Mouse (Mus musculus): ENCODE data around the gene Eogt. TPM values are rescaled to one million over a fixed set of nuclear protein-coding genes. Genes with fewer than 3 reads are reported as not detected.

Gene Eogt
- polyA plus RNA-seq, 1 experiment from 2014 or later: 18.0 TPM

DNA sequence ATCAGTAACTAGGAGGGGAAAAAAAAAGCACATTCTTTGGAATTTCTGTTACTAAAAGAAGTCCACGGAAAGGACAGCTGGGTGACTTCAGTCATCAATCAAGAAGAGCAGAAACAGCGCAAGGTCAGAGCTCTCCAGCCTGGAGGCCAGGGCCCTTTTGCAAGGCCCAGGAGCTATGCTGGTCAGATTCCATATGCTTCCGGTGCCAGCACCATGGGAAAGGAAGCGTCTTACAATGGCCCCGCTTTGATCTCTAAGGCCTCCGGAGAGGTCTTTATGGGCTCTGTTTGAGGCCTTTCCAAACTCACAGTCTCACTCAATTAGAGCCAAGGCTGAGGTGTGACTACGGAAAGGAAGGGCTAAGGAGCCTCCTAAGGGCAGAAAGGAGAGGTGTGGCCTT is 4.6 kb downstream of the Eogt start:
- H3K4me3 ChIP-seq (ENCODE audit: low read length): no peak overlapping the region
- 0 out of 2 replicates have a peak, but pooled peaks have one; percentile 22 for ATAC-seq (ENCODE audit: low FRiP score, low TSS enrichment)
- no peaks in the 10 kb centered on the region for H3K9me3 ChIP-seq (ENCODE audit: control insufficient read depth, low read length)
- H3K27me3 ChIP-seq (ENCODE audit: control insufficient read depth, insufficient read depth, low read length): no peaks in the 10 kb centered on the region
- WGBS: 8% methylated on average over 7 of the region's 7 CpGs
- H3K36me3 ChIP-seq (ENCODE audit: control insufficient read depth, insufficient read depth, low read length): peaks cover 3% of the 10 kb centered on the region; the same call in 1 of the 2 replicates
- H3K4me2 ChIP-seq (replicated peaks; ENCODE audit: low read depth, low read length): no peak overlapping the region
- H3K4me1 ChIP-seq (ENCODE audit: control insufficient read depth, insufficient read depth, low read length): peaks cover 12% of the 10 kb centered on the region; the same call in 1 of the 2 replicates
- no peak overlapping the region for H3K9ac ChIP-seq (ENCODE audit: low read depth, low read length)
- H3K27ac ChIP-seq (ENCODE audit: low read depth, low read length): peak overlapping the region; percentile 33; the same call in 1 of the 2 replicates

DNA sequence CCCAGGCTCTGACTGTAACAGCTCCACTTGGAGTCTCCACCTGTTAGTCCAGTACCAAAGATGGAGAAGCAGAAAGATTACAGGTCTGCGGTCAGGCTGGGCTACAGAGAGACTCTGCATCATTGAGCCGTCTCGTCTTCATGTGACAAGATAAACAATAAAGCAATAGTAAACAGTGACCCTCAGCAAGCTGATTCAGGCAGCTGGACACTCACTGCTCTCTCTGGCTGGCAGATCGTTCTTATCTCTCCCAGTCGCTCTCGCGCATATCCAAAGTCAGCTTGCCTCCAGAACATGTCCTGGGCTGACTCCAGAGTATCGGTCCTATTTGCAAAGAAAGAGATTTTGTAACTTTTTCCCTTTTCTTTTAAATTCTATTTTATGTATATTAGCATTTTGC is 6.4 kb downstream of the Eogt start:
- WGBS: 78% methylated on average over 8 of the region's 8 CpGs
- H3K9ac ChIP-seq (ENCODE audit: low read depth, low read length): no peak overlapping the region
- no peak overlapping the region for H3K27ac ChIP-seq (ENCODE audit: low read depth, low read length)
- H3K9me3 ChIP-seq (ENCODE audit: control insufficient read depth, low read length): no peaks in the 10 kb centered on the region
- ATAC-seq (ENCODE audit: low FRiP score, low TSS enrichment): no peak
- no peak overlapping the region for H3K4me3 ChIP-seq (ENCODE audit: low read length)
- no peaks in the 10 kb centered on the region for H3K27me3 ChIP-seq (ENCODE audit: control insufficient read depth, insufficient read depth, low read length)
- no peak overlapping the region for H3K4me2 ChIP-seq (replicated peaks; ENCODE audit: low read depth, low read length)
- H3K4me1 ChIP-seq (ENCODE audit: control insufficient read depth, insufficient read depth, low read length): peaks cover 9% of the 10 kb centered on the region; the same call in 1 of the 2 replicates
- peaks cover 3% of the 10 kb centered on the region; the same call in 1 of the 2 replicates for H3K36me3 ChIP-seq (ENCODE audit: control insufficient read depth, insufficient read depth, low read length)

DNA sequence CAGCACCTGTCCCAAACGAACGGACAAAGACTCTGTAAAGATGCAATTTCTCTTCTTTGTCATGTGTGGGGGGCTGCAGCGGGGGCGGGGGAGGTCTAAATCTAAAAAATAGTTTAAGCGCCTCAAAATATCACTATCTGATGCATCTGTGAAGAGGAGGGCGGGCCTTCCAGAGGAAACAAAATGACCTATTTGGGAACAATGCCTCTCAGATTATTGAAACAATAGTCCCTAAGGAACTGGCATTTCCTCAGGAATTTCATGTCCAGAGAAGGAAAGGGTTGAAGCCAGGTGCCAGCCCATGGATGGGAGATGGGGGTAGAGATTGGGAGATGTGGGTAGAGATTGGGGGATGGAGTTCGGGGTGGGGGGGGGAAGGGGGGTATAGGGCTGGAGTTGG is 7.2 kb downstream of the Eogt start:
- Histone ChIP-seq H3K9ac (ENCODE audit: low read depth, low read length) (no peak overlapping the region), H3K4me2 (replicated peaks; ENCODE audit: low read depth, low read length) (no peak overlapping the region), H3K4me3 (ENCODE audit: low read length) (no peak overlapping the region), H3K9me3 (ENCODE audit: control insufficient read depth, low read length) (no peaks in the 10 kb centered on the region), H3K27ac (ENCODE audit: low read depth, low read length) (no peak overlapping the region), H3K36me3 (ENCODE audit: control insufficient read depth, insufficient read depth, low read length) (peaks cover 3% of the 10 kb centered on the region; the same call in 1 of the 2 replicates), H3K27me3 (ENCODE audit: control insufficient read depth, insufficient read depth, low read length) (no peaks in the 10 kb centered on the region), H3K4me1 (ENCODE audit: control insufficient read depth, insufficient read depth, low read length) (peaks cover 6% of the 10 kb centered on the region; the same call in 1 of the 2 replicates)
- 78% methylated on average over 7 of the region's 7 CpGs for WGBS
- no peak for ATAC-seq (ENCODE audit: low FRiP score, low TSS enrichment)

DNA sequence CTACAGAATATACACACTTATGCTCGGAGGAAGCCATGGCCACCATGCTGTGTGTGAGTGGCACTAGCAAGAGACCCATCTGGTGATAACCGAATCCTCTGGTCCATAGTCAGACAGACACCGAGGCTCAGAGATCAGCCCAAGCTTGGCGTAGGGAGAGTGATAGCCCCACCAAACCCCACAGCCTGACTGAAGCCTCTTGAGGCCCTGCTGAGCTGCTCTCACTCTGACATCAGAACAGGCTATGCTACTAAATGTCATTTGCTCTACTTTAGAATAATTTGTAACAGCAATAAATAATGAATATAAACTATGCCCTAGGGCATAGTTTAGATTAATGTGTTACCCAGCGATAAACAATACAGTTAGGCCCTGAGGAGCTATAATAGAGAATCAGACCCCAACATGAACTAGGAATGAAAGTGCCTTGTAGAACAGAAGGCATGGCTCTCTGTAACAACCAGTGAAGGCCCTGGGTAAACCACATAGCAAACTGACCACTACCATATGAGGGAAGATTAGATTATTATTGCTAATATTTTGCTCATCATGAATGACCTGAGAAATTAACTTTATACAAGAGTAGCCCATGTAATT is 16.2 kb downstream of the Eogt start:
- no peak overlapping the region for H3K27ac ChIP-seq (ENCODE audit: low read depth, low read length)
- 57% methylated on average over 5 of the region's 5 CpGs for WGBS
- H3K9me3 ChIP-seq (ENCODE audit: control insufficient read depth, low read length): no peaks in the 10 kb centered on the region
- ATAC-seq (ENCODE audit: low FRiP score, low TSS enrichment): no peak
- no peaks in the 10 kb centered on the region for H3K4me1 ChIP-seq (ENCODE audit: control insufficient read depth, insufficient read depth, low read length)
- H3K36me3 ChIP-seq (ENCODE audit: control insufficient read depth, insufficient read depth, low read length): peaks cover 3% of the 10 kb centered on the region; the same call in 1 of the 2 replicates
- no peak overlapping the region for H3K4me3 ChIP-seq (ENCODE audit: low read length)
- H3K4me2 ChIP-seq (replicated peaks; ENCODE audit: low read depth, low read length): no peak overlapping the region
- no peak overlapping the region for H3K9ac ChIP-seq (ENCODE audit: low read depth, low read length)
- no peaks in the 10 kb centered on the region for H3K27me3 ChIP-seq (ENCODE audit: control insufficient read depth, insufficient read depth, low read length)

DNA sequence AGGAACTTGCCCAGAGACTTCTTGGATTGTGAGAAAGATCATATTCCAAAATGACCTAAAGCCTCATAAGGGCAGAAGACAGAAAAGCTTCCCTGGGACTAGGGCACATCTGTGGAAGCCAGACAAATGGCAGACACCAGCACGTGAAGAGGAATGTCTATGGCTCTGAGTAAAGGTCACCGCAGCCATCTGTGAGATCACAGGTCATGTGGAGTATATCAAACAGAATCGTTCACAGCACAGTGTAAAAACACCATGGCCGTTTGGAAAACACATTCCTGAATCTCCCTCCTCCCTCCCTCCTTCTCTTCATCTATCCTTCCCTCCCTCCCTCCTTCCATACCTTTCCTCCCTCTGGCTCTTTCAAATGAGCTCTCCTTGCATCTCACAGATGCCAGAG is 17.2 kb downstream of the Eogt start:
- Histone ChIP-seq H3K4me3 (ENCODE audit: low read length) (no peak overlapping the region), H3K4me1 (ENCODE audit: control insufficient read depth, insufficient read depth, low read length) (no peaks in the 10 kb centered on the region), H3K9me3 (ENCODE audit: control insufficient read depth, low read length) (no peaks in the 10 kb centered on the region), H3K4me2 (replicated peaks; ENCODE audit: low read depth, low read length) (no peak overlapping the region), H3K9ac (ENCODE audit: low read depth, low read length) (no peak overlapping the region), H3K36me3 (ENCODE audit: control insufficient read depth, insufficient read depth, low read length) (peaks cover 3% of the 10 kb centered on the region; the same call in 1 of the 2 replicates), H3K27me3 (ENCODE audit: control insufficient read depth, insufficient read depth, low read length) (no peaks in the 10 kb centered on the region), H3K27ac (ENCODE audit: low read depth, low read length) (no peak overlapping the region)
- no peak for ATAC-seq (ENCODE audit: low FRiP score, low TSS enrichment)
- 19% methylated on average over 4 of the region's 4 CpGs for WGBS

DNA sequence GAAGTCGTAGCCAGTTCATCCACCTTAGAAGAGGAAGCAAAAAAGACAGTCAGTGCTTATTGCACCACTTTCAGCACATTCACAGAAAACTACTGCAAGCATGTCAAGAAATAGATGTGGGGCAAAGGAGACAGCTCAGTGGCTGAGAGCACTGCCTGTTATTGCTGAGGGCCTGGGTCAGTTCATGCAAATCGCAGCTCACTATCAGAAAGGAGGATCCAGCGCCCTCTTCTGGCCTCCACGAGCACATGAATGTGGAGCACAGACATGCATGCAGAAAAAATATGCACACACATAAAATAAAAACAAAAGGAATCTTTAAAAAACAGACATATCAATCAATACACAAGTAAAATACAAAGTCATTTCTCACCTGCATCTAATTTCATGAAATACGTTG is 18.0 kb downstream of the Eogt start:
- H3K27me3 ChIP-seq (ENCODE audit: control insufficient read depth, insufficient read depth, low read length): no peaks in the 10 kb centered on the region
- no peak overlapping the region for H3K27ac ChIP-seq (ENCODE audit: low read depth, low read length)
- H3K4me2 ChIP-seq (replicated peaks; ENCODE audit: low read depth, low read length): no peak overlapping the region
- no peak overlapping the region for H3K9ac ChIP-seq (ENCODE audit: low read depth, low read length)
- no peaks in the 10 kb centered on the region for H3K9me3 ChIP-seq (ENCODE audit: control insufficient read depth, low read length)
- no peak for ATAC-seq (ENCODE audit: low FRiP score, low TSS enrichment)
- 82% methylated on average over 5 of the region's 5 CpGs for WGBS
- H3K36me3 ChIP-seq (ENCODE audit: control insufficient read depth, insufficient read depth, low read length): peaks cover 3% of the 10 kb centered on the region; the same call in 1 of the 2 replicates
- no peak overlapping the region for H3K4me3 ChIP-seq (ENCODE audit: low read length)
- no peaks in the 10 kb centered on the region for H3K4me1 ChIP-seq (ENCODE audit: control insufficient read depth, insufficient read depth, low read length)

DNA sequence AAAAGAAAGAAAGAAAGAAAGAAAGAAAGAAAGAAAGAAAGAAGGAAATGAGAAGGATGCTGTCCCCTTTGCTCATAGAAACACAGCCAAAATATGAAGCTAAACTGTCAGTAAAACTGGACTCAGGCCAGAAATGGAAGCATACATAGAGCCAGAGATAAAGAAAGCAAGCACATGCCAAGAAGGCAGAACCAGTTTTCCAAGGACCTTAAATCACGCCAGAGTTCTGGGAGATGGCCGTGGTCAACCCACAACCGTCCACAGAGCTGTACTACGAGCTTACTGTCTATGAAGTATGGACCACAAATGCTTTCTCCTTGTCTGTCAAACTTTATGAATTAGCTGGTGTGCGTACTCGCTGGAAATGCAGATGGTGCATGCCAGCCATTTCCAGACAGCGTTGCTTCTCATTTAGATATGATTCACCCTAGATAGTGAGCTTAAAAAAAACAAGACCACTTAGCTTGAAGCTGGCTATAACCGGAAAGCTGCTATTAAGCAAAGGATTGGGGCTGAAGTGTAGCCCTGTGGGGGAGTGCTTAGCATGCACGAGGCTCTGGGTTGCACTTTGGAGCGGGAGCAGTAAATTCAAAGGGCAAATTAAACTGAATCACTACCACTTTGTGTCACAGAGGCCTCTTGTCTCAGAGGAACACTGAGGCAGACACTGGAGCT is 24.5 kb downstream of the Eogt start:
- WGBS: 64% methylated on average over 10 of the region's 10 CpGs

DNA sequence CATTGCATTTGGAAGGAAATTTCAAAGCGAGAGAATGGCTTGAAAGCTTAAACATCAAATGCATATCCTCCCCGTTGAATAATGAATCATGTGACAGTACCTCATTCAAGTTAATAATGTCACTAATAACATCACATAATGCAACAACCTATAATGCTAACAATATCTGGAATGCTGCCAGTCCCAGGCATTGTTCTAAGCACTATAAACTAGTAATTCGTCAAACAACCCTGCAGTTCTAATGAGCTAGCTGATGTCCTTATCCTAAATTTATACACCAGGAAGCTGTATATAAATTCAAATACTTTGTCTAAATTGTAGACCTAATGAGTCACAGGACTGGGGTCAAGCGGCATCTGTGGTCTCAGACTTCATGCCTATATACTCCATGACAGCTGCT is 28.1 kb downstream of the Eogt start:
- whole genome bisulfite sequencing: 81% methylated on average over 4 of the region's 4 CpGs
- Histone ChIP-seq H3K9me3 (ENCODE audit: control insufficient read depth, low read length) (no peaks in the 10 kb centered on the region), H3K4me2 (replicated peaks; ENCODE audit: low read depth, low read length) (no peak overlapping the region), H3K36me3 (ENCODE audit: control insufficient read depth, insufficient read depth, low read length) (no peaks in the 10 kb centered on the region), H3K9ac (ENCODE audit: low read depth, low read length) (no peak overlapping the region), H3K27ac (ENCODE audit: low read depth, low read length) (no peak overlapping the region), H3K4me3 (ENCODE audit: low read length) (no peak overlapping the region), H3K4me1 (ENCODE audit: control insufficient read depth, insufficient read depth, low read length) (no peaks in the 10 kb centered on the region), H3K27me3 (ENCODE audit: control insufficient read depth, insufficient read depth, low read length) (no peaks in the 10 kb centered on the region)
- ATAC-seq (ENCODE audit: low FRiP score, low TSS enrichment): no peak

More for the DNA sequence above, 24.5 kb downstream of the Eogt start:
- no peaks in the 10 kb centered on the region for H3K9me3 ChIP-seq (ENCODE audit: control insufficient read depth, low read length)
- H3K4me3 ChIP-seq (ENCODE audit: low read length): no peak overlapping the region
- H3K4me2 ChIP-seq (replicated peaks; ENCODE audit: low read depth, low read length): no peak overlapping the region
- H3K9ac ChIP-seq (ENCODE audit: low read depth, low read length): no peak overlapping the region
- no peaks in the 10 kb centered on the region for H3K4me1 ChIP-seq (ENCODE audit: control insufficient read depth, insufficient read depth, low read length)
- H3K27ac ChIP-seq (ENCODE audit: low read depth, low read length): no peak overlapping the region
- H3K36me3 ChIP-seq (ENCODE audit: control insufficient read depth, insufficient read depth, low read length): no peaks in the 10 kb centered on the region
- no peak for ATAC-seq (ENCODE audit: low FRiP score, low TSS enrichment)
- no peaks in the 10 kb centered on the region for H3K27me3 ChIP-seq (ENCODE audit: control insufficient read depth, insufficient read depth, low read length)

DNA sequence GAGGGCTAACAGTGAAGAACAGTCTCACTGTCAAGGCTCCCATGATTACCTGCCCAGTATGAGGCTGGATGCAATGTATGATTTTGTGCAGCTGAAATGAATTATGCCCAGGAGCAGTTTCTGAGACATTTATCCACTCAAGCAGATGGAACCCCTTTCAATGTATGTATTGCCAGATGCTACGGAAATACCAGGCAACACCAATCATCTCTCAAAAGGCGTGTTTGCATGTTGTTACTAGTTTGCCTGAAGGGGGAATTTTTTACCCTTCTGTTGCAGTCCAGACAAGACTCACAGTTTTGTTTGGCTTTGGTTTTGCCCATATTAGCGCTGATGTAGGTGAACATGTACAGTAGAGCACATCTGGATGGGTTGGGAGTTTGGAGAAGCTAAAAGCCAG is 30.7 kb downstream of the Eogt start:
- H3K27me3 ChIP-seq (ENCODE audit: control insufficient read depth, insufficient read depth, low read length): no peaks in the 10 kb centered on the region
- no peak overlapping the region for H3K9ac ChIP-seq (ENCODE audit: low read depth, low read length)
- H3K36me3 ChIP-seq (ENCODE audit: control insufficient read depth, insufficient read depth, low read length): 0 out of 2 replicates have a peak, but pooled peaks cover 4% of the 10 kb centered on the region
- 92% methylated on average over 3 of the region's 3 CpGs for WGBS
- no peak for ATAC-seq (ENCODE audit: low FRiP score, low TSS enrichment)
- H3K4me1 ChIP-seq (ENCODE audit: control insufficient read depth, insufficient read depth, low read length): no peaks in the 10 kb centered on the region
- no peak overlapping the region for H3K4me2 ChIP-seq (replicated peaks; ENCODE audit: low read depth, low read length)
- H3K9me3 ChIP-seq (ENCODE audit: control insufficient read depth, low read length): no peaks in the 10 kb centered on the region
- H3K27ac ChIP-seq (ENCODE audit: low read depth, low read length): no peak overlapping the region
- no peak overlapping the region for H3K4me3 ChIP-seq (ENCODE audit: low read length)

Measured in kidney, embryonic 14.5 days (tissue).